Mouse (Mus musculus) bone marrow macrophage, adult 2 months (primary cell): ENCODE measurements around the gene Usp29.

Source experiments
- CTCF ChIP-seq: IDR thresholded peaks from 2 replicates; pipeline ENCODE4 v1.5.1; 2012; ENCODE audit warnings: low read depth, mild to moderate bottlenecking, low read length, moderate library complexity
- POLR2A ChIP-seq: IDR thresholded peaks from 2 replicates; pipeline ENCODE4 v1.6.1; 2012; ENCODE audit warnings: mild to moderate bottlenecking, low read depth, low read length, borderline replicate concordance

- TF ChIP-seq CTCF = no peak
- TF ChIP-seq POLR2A = no peak
These were observed 196.3 kb downstream of the Usp29 start for GRCm38 (mm10) chr7:6926731-6926995.
